ENCODE assay signal across 9 mouse cellular contexts in the genomic region with DNA sequence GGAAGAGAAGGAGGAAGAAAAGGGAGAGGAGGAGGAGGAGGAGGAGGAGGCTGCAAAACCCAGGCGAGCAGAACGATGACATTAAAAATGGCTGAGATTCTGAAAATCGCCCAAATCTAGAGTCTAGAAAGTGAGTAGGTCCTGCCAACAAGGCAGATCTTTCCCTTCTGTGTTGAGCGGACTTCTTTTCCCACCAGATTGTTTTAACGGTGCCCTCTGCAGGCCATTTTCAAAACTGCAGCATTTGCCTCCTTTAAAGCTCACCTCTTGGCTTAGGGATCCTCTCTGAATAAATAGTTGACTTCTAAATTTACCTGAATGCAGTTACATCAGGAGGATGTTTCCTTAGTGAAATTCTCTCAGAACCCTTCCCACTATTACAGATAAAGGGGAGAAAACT.
DNase-seq lines count a peak whose midpoint lies in the region; ATAC-seq and TF ChIP-seq lines count a peak whose summit lies in the region.
"Had no signal": no experiment of that assay in that cellular context is flagged by ENCODE, and none has a peak within 500 bp of the region (broad histone marks: within the 10 kb centered on the region; RNA-seq: fewer than 3 reads in every experiment).

No protein-coding gene starts in this region.

- no peak overlapping the region for H3K27ac ChIP-seq in MEL (ENCODE audit: control insufficient read depth, low read depth, low read length)
- H3K27ac ChIP-seq in embryonic facial prominence, embryonic 14.5 days (replicated peaks; ENCODE audit: low read depth, low read length), result no peak overlapping the region
- H3K27ac ChIP-seq in heart, embryonic 13.5 days (replicated peaks), result no peak overlapping the region
- H3K27ac ChIP-seq in lung, embryonic 16.5 days (ENCODE audit: low read length), result no peak overlapping the region
- H3K27ac ChIP-seq: lung, embryonic 15.5 days had no signal

- no peaks in the 10 kb centered on the region for H3K79me2 ChIP-seq in MEL (ENCODE audit: control insufficient read depth, insufficient read depth, low read length, poor library complexity)

- peaks cover 4 to 7% of the 10 kb centered on the region in 2 experiments for H3K27me3 ChIP-seq in MEL (ENCODE audit: control insufficient read depth in 1 of 2, insufficient read depth in 2 of 2, low read length in 2 of 2)
- no peaks in the 10 kb centered on the region for H3K27me3 ChIP-seq in embryonic facial prominence, embryonic 14.5 days (replicated peaks; ENCODE audit: control insufficient read depth, insufficient read depth, low read length)
- no peaks in the 10 kb centered on the region for H3K27me3 ChIP-seq in heart, embryonic 13.5 days (replicated peaks)
- H3K27me3 ChIP-seq in lung, embryonic 16.5 days (ENCODE audit: control insufficient read depth, insufficient read depth, low read depth, low read length), result no peaks in the 10 kb centered on the region
- H3K27me3 ChIP-seq: lung, embryonic 15.5 days had no signal

- TF ChIP-seq EP300 in MEL (IDR thresholded peaks at IDR 0.05; ENCODE audit: low read depth in 1 of 2, low read length in 2 of 2), result no peak

- H3K4me3 ChIP-seq in MEL (ENCODE audit: control insufficient read depth in 1 of 2, insufficient read depth in 1 of 2, low read depth in 2 of 2, low read length in 2 of 2), result no peak overlapping the region
- H3K4me3 ChIP-seq in embryonic facial prominence, embryonic 14.5 days (ENCODE audit: low read depth, low read length), result no peak overlapping the region; the same call in 1 of the 2 replicates
- no peak overlapping the region for H3K4me3 ChIP-seq in heart, embryonic 13.5 days
- H3K4me3 ChIP-seq in lung, embryonic 16.5 days (ENCODE audit: low read length), result no peak overlapping the region
- H3K4me3 ChIP-seq: lung, embryonic 15.5 days had no signal

- H3K4me2 ChIP-seq in embryonic facial prominence, embryonic 14.5 days (ENCODE audit: low read depth, low read length), result peak overlapping the region; percentile 31; the same call in 1 of the 2 replicates
- H3K4me2 ChIP-seq in heart, embryonic 13.5 days, result peak overlapping the region; percentile 48
- H3K4me2 ChIP-seq in lung, embryonic 16.5 days (ENCODE audit: low read depth, low read length), result peak overlapping the region; percentile 22; the same call in 1 of the 2 replicates
- H3K4me2 ChIP-seq: lung, embryonic 15.5 days had no signal

- ATAC-seq in embryonic facial prominence, embryonic 14.5 days (ENCODE audit: low read depth), result peak; percentile 47; the same call in 1 of the 2 replicates
- no peak for ATAC-seq in heart, embryonic 13.5 days (ENCODE audit: extremely low read depth, insufficient number of reproducible peaks, low FRiP score, low TSS enrichment)
- ATAC-seq in lung, embryonic 16.5 days (ENCODE audit: low read depth), result peak; percentile 51; the same call in 1 of the 2 replicates
- ATAC-seq in granulocyte monocyte progenitor cell, adult 5-6 weeks (replicated peaks; ENCODE audit: poor library complexity, severe bottlenecking), result no peak

- peak; percentile 64 to 82 (median 72) for TF ChIP-seq CTCF in MEL (IDR thresholded peaks at IDR 0.05 in 2 of 3, conservative IDR thresholded peaks at IDR 0.05 in 1 of 3; ENCODE audit: control insufficient read depth in 1 of 3, insufficient read depth in 1 of 3, low read depth in 2 of 3, low read length in 3 of 3, poor library complexity in 1 of 3, severe bottlenecking in 1 of 3)

- peak; percentile 68 for DNase-seq in MEL (ENCODE audit: low read depth, low spot score)
- DNase-seq in adrenal gland, postnatal 4 days (ENCODE audit: low spot score in 2 of 2), result peak; percentile 24 to 60
- DNase-seq in embryonic facial prominence, embryonic 14.5 days (ENCODE audit: low spot score), result peak; percentile 91
- peak; percentile 66 to 90 for DNase-seq in layer of hippocampus, adult 18-20 months (ENCODE audit: low spot score in 2 of 2)
- peak; percentile 61 for DNase-seq in skeletal muscle tissue, adult 2 months (ENCODE audit: low read depth, low spot score)

- H3K36me3 ChIP-seq in MEL (ENCODE audit: control insufficient read depth in 1 of 2, insufficient read depth in 2 of 2, low read length in 2 of 2), result no peaks in the 10 kb centered on the region
- H3K36me3 ChIP-seq in embryonic facial prominence, embryonic 14.5 days (ENCODE audit: control insufficient read depth, insufficient read depth, low read length), result no peaks in the 10 kb centered on the region
- H3K36me3 ChIP-seq in heart, embryonic 13.5 days, result no peaks in the 10 kb centered on the region
- H3K36me3 ChIP-seq in lung, embryonic 16.5 days (ENCODE audit: control insufficient read depth, insufficient read depth, low read length), result no peaks in the 10 kb centered on the region
- H3K36me3 ChIP-seq: lung, embryonic 15.5 days had no signal

- H3K9me3 ChIP-seq in MEL (replicated peaks; ENCODE audit: insufficient read depth, low read length), result no peaks in the 10 kb centered on the region
- no peaks in the 10 kb centered on the region for H3K9me3 ChIP-seq in embryonic facial prominence, embryonic 14.5 days (ENCODE audit: control insufficient read depth, low read length)
- no peaks in the 10 kb centered on the region for H3K9me3 ChIP-seq in heart, embryonic 13.5 days
- no peaks in the 10 kb centered on the region for H3K9me3 ChIP-seq in lung, embryonic 16.5 days (ENCODE audit: control insufficient read depth, low read length)
- H3K9me3 ChIP-seq: lung, embryonic 15.5 days had no signal

- TF ChIP-seq RAD21 in MEL (IDR thresholded peaks at IDR 0.05; ENCODE audit: low read depth, low read length), result peak; percentile 82

- H3K9ac ChIP-seq in MEL (ENCODE audit: control insufficient read depth, low read depth, low read length, poor library complexity, severe bottlenecking), result no peak overlapping the region
- 0 out of 2 replicates have a peak overlapping the region, but pooled peaks have one; percentile 19 for H3K9ac ChIP-seq in embryonic facial prominence, embryonic 14.5 days (ENCODE audit: low read depth, low read length)
- H3K9ac ChIP-seq in heart, embryonic 13.5 days, result peak overlapping the region; percentile 28; the same call in 1 of the 2 replicates
- H3K9ac ChIP-seq in lung, embryonic 16.5 days (ENCODE audit: low read length), result no peak overlapping the region
- H3K9ac ChIP-seq: lung, embryonic 15.5 days had no signal

- no peaks in the 10 kb centered on the region for H3K4me1 ChIP-seq in MEL (ENCODE audit: control insufficient read depth in 1 of 2, insufficient read depth in 2 of 2, low read length in 2 of 2)
- H3K4me1 ChIP-seq in embryonic facial prominence, embryonic 14.5 days (ENCODE audit: control insufficient read depth, insufficient read depth, low read length), result no peaks in the 10 kb centered on the region
- peaks cover 16% of the 10 kb centered on the region for H3K4me1 ChIP-seq in heart, embryonic 13.5 days
- H3K4me1 ChIP-seq in lung, embryonic 16.5 days (replicated peaks; ENCODE audit: control insufficient read depth, insufficient read depth, low read length), result no peaks in the 10 kb centered on the region

- TF ChIP-seq POLR2A in MEL (IDR thresholded peaks at IDR 0.05; ENCODE audit: control insufficient read depth in 1 of 2, insufficient read depth in 1 of 2, low read depth in 1 of 2, low read length in 2 of 2, poor library complexity in 1 of 2), result no peak

- 9% methylated on average over 5 of the region's 5 CpGs for WGBS in embryonic facial prominence, embryonic 14.5 days
- 6% methylated on average over 5 of the region's 5 CpGs for WGBS in heart, embryonic 13.5 days
- WGBS in lung, embryonic 16.5 days, result 8% methylated on average over 5 of the region's 5 CpGs

TF ChIP-seq in MEL, 35 proteins besides CTCF, POLR2A, EP300 and RAD21:
- TF ChIP-seq SMC3 (IDR thresholded peaks at IDR 0.05; ENCODE audit: low read depth, low read length) (peak; percentile 91), TBP (IDR thresholded peaks at IDR 0.05; ENCODE audit: low read depth, low read length) (peak; percentile 95), MAZ (IDR thresholded peaks at IDR 0.05; ENCODE audit: low read depth, low read length) (no peak), MYB (IDR thresholded peaks at IDR 0.05; ENCODE audit: low read depth, low read length) (no peak), MAFK (IDR thresholded peaks at IDR 0.05; ENCODE audit: borderline replicate concordance, low read depth, low read length) (no peak), CHD1 (IDR thresholded peaks at IDR 0.05; ENCODE audit: low read depth, low read length) (no peak), ZC3H11A (IDR thresholded peaks at IDR 0.05; ENCODE audit: low read depth, low read length) (peak; percentile 70), ZMIZ1 (IDR thresholded peaks at IDR 0.05; ENCODE audit: low read depth, low read length) (no peak), POLR2AphosphoS2 (IDR thresholded peaks at IDR 0.05; ENCODE audit: low read length) (no peak)

Comparison
In these comparisons a context has a peak if more than half of its experiments do, and no peak if none do; other contexts are left out.
1. H3K9ac ChIP-seq: peak in embryonic facial prominence, embryonic 14.5 days (single experiment) and heart, embryonic 13.5 days (single experiment); none in MEL (single experiment) and lung, embryonic 16.5 days (single experiment).
2. ATAC-seq: peak in embryonic facial prominence, embryonic 14.5 days (single experiment) and lung, embryonic 16.5 days (single experiment); none in heart, embryonic 13.5 days (single experiment) and granulocyte monocyte progenitor cell, adult 5-6 weeks (single experiment).
3. Peak in every context shown above with its lines, with median percentiles within 50 percentile points of each other: DNase-seq and H3K4me2 ChIP-seq.